Mouse (Mus musculus): ENCODE measurements at regions not wholly inside any gene's neighbourhood (a gene's known extent, or its start where the extent isn't known, plus 50 kb on each side); places are given as distances from the start of the nearest gene placed in this dataset.

GRCm38 (mm10) chr11:24865067-24865796, 787.4 kb downstream of the Bcl11a start:
- TF ChIP-seq POLR2A (IDR thresholded peaks at IDR 0.05; ENCODE audit: borderline replicate concordance, extremely low read depth, insufficient read depth, insufficient read length, poor library complexity, severe bottlenecking): no peak
- TF ChIP-seq CTCF (IDR thresholded peaks at IDR 0.05; ENCODE audit: borderline replicate concordance, extremely low read depth, insufficient read depth, insufficient read length): no peak
- DNase-seq (ENCODE audit: low read depth): peak; percentile 36

Measured in brain, embryonic 14.5 days (tissue).